Mouse (Mus musculus) myocyte (in vitro differentiated cells): ENCODE measurements at regions not wholly inside any gene's neighbourhood (a gene's known extent, or its start where the extent isn't known, plus 50 kb on each side); places are given as distances from the start of the nearest gene placed in this dataset.

Experiments
- CEBPB ChIP-seq: IDR thresholded peaks from 2 replicates; pipeline ENCODE4 v1.6.1; 2011; ENCODE audit warnings: mild to moderate bottlenecking, moderate library complexity; ENCODE audit not compliant: poor library complexity, insufficient read depth, severe bottlenecking
- E2F4 ChIP-seq: IDR thresholded peaks from one replicate; pipeline ENCODE4 v1.6.1; 2011; ENCODE audit warnings: mild to moderate bottlenecking, control low read depth, moderate library complexity; ENCODE audit not compliant: insufficient read depth
- MAX ChIP-seq: IDR thresholded peaks from one replicate; pipeline ENCODE4 v1.6.1; 2011; ENCODE audit warnings: low read depth, mild to moderate bottlenecking, control low read depth
- MYOG ChIP-seq, 3 experiments: IDR thresholded peaks; one replicate each; pipeline ENCODE4 v1.6.1; 2011; ENCODE audit warnings: control low read depth in 2 of 3, low read depth in 2 of 3, mild to moderate bottlenecking in 2 of 3; ENCODE audit not compliant: insufficient read length in 2 of 3, control insufficient read depth in 1 of 3, insufficient read depth in 1 of 3
- POLR2A ChIP-seq: IDR thresholded peaks from one replicate; pipeline ENCODE4 v1.6.1; 2011; ENCODE audit warnings: low read depth, mild to moderate bottlenecking, control low read depth, moderate library complexity; ENCODE audit not compliant: insufficient read length
- POLR2AphosphoS2 ChIP-seq: IDR thresholded peaks from one replicate; pipeline ENCODE4 v1.6.1; 2011; ENCODE audit warnings: low read depth, control low read depth; ENCODE audit not compliant: insufficient read length
- REST ChIP-seq: IDR thresholded peaks from one replicate; pipeline ENCODE4 v1.6.1; 2011; ENCODE audit warnings: mild to moderate bottlenecking, control low read depth, moderate library complexity; ENCODE audit not compliant: insufficient read depth, insufficient read length
- SRF ChIP-seq: IDR thresholded peaks from one replicate; pipeline ENCODE4 v1.6.1; 2011; ENCODE audit warnings: low read depth; ENCODE audit not compliant: control insufficient read depth, insufficient read length
- TCF12 ChIP-seq: IDR thresholded peaks from one replicate; pipeline ENCODE4 v1.6.1; 2011; ENCODE audit warnings: mild to moderate bottlenecking, control low read depth; ENCODE audit not compliant: poor library complexity, insufficient read depth, severe bottlenecking

DNA sequence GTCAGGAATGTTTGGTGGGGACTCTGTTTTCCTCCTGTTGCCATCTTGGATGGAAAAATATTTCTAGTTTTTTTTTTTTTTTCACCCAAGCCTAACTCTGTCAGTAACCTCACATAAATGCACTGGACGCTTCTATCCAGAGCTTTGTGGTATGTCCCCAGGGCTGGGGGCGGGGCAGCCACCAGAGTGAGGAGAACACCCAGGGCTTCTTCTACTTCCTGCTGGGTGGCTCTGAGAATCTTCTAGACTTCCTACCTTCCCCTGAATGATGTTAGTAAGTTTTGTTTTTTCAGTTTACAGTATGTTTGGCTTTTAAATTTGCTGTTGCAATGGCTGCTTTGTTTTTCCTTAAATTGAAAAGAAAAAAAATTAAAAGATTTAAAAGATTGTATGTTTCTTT lies 73.3 kb upstream of the Ccdc54 start:
- TF ChIP-seq POLR2AphosphoS2, result no peak
- TF ChIP-seq CEBPB, result no peak
- TF ChIP-seq TCF12, result no peak
- TF ChIP-seq SRF, result no peak
- TF ChIP-seq REST, result no peak
- TF ChIP-seq E2F4, result no peak
- no peak for TF ChIP-seq POLR2A
- no peak for TF ChIP-seq MYOG (IDR thresholded peaks at IDR 0.05; ENCODE audit: control insufficient read depth in 1 of 3, insufficient read depth in 1 of 3, insufficient read length in 2 of 3, low read depth in 2 of 3)
- TF ChIP-seq MAX, result no peak
